Mouse (Mus musculus) limb, embryonic 14.5 days (tissue): ENCODE data around the gene Csrp3. TPM values are rescaled to one million over a fixed set of nuclear protein-coding genes. Genes with fewer than 3 reads are reported as not detected.

Experiments used
- ATAC-seq: fragments of 200-750 bp; cut with Nextera tagmentation; 2 replicates; pipeline ENCODE4 v1.8.0; 2017; ENCODE audit warnings: low read depth, moderate number of reproducible peaks, moderate TSS enrichment; ENCODE audit not compliant: low FRiP score
- DNase-seq: peaks from one replicate; pipeline ENCODE4 v3.0.0-alpha.2; 2015; ENCODE audit warnings: low spot score
- H3K27ac ChIP-seq: fragments of 300-500 bp; sonication (generic); replicated peaks from 2 replicates; pipeline ENCODE4 v1.5.1; 2014; ENCODE audit warnings: low read depth, mild to moderate bottlenecking, low read length, moderate library complexity, mixed read lengths
- H3K27me3 ChIP-seq: fragments of 300-500 bp; sonication (generic); 2 replicates; pipeline ENCODE4 v1.6.1; 2014; ENCODE audit warnings: low read length, mixed read lengths; ENCODE audit not compliant: control insufficient read depth, insufficient read depth
- H3K36me3 ChIP-seq: fragments of 300-500 bp; sonication (generic); 2 replicates; pipeline ENCODE4 v1.6.1; 2014; ENCODE audit warnings: mild to moderate bottlenecking, low read length, moderate library complexity, mixed read lengths; ENCODE audit not compliant: control insufficient read depth, insufficient read depth
- H3K4me1 ChIP-seq: fragments of 300-500 bp; sonication (generic); 2 replicates; pipeline ENCODE4 v1.6.1; 2014; ENCODE audit warnings: antibody characterized with exemption, low read length, mixed read lengths; ENCODE audit not compliant: control insufficient read depth, insufficient read depth
- H3K4me2 ChIP-seq: fragments of 300-500 bp; sonication (generic); replicated peaks from 2 replicates; pipeline ENCODE4 v1.6.1; 2014; ENCODE audit warnings: low read depth, mild to moderate bottlenecking, low read length, moderate library complexity; ENCODE audit not compliant: severe bottlenecking
- H3K4me3 ChIP-seq: fragments of 300-500 bp; sonication (generic); replicated peaks from 2 replicates; pipeline ENCODE4 v1.5.1; 2014; ENCODE audit warnings: low read length
- H3K9ac ChIP-seq: fragments of 300-500 bp; sonication (generic); 2 replicates; pipeline ENCODE4 v1.6.1; 2014; ENCODE audit warnings: mild to moderate bottlenecking, low read depth, low read length, moderate library complexity; ENCODE audit not compliant: severe bottlenecking
- H3K9me3 ChIP-seq: fragments of 300-500 bp; sonication (generic); 2 replicates; pipeline ENCODE4 v1.6.1; 2016; ENCODE audit warnings: low read length; ENCODE audit not compliant: control insufficient read depth
- POLR2A ChIP-seq: fragments of 200-500 bp; IDR thresholded peaks from 2 replicates; pipeline ENCODE4 v1.8.0; 2012; ENCODE audit warnings: inconsistent platforms, mild to moderate bottlenecking, moderate library complexity, borderline replicate concordance; ENCODE audit not compliant: insufficient read depth, insufficient read length; ENCODE audit errors: extremely low read depth
- WGBS: fragments of 180-500 bp; shearing (Covaris S2); extraction: QIAGEN DNeasy Blood & Tissue Kit; methylation state at CpG from one replicate; pipeline ENCODE4 v1.1.7; 2014; 5-methylcytosine and 5-hydroxymethylcytosine counted together
- polyA plus RNA-seq, 2 experiments: library from polyadenylated mRNA; depleted of rRNA in 1 of 2; stranded (reverse) in 1 of 2; unstranded in 1 of 2; fragments of >200 nt; fragmentation: Nextera tagmentation in 1 of 2; extraction: Ambion mirVana in 1 of 2; gene quantifications; 2 replicates each; pipeline versions ENCODE4 v1.2.1 to v1.2.3; 2012 to 2014

The Csrp3 gene
- polyA plus RNA-seq, 2 experiments, result 18.2 to 71.9 TPM

DNA sequence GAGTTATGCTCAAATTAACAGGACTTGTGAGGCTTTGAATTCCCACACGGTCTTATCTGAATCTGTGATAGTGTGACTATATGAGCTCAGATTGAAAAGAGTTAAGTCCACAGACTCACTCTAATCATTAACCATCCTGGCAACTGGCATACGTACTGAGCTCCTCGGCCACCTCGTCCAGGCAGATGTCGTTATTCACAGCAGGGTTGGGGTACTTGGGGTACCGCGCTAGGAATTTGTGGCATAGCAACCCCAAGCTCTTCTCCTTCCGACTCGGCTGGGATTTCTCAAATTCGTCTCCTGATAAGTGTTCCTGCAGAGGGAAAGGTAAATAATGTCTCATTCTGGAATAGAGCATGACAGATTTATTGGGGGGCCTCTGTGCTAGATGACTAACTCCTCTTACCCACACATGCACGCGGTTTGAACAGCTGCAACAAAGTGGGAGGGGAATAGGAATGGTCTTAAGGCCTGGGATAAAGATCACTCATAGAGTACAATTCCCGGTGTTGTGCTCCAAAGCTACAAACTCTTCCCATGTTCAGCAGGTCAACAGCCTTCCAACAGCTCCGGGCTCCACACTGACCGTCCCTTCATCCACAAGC lies 30.1 kb upstream of the Csrp3 start:
- Histone ChIP-seq H3K4me3 (no peak overlapping the region), H3K9ac (no peak overlapping the region), H3K4me2 (0 out of 2 replicates have a peak overlapping the region, but pooled peaks have one; percentile 7), H3K27ac (no peak overlapping the region), H3K9me3 (no peaks in the 10 kb centered on the region), H3K4me1 (peaks cover 20% of the 10 kb centered on the region), H3K36me3 (peaks cover 43% of the 10 kb centered on the region), H3K27me3 (no peaks in the 10 kb centered on the region)
- TF ChIP-seq POLR2A, result no peak
- 59% methylated on average over 15 of the region's 15 CpGs for WGBS
- no peak for DNase-seq
- no peak for ATAC-seq

DNA sequence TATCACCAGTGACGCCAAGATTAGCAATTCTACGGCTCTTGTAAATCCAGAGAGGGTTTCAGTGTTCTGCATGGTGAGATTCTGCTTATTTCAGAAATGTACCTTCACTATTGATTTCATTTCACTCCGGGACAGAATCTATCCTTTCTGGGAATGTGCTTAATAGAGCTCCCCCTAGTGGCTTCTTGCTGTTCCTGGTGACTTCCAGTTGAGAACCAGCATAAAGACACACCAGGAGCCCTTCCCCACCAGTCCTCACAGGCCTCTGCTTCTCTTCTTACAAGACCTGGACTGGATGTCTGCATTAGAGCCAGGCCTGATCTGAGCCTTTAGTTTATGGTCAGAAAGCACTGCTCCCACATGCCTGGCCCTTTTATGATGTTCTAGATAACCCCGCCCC lies 28.7 kb upstream of the Csrp3 start:
- H3K9ac ChIP-seq, result no peak overlapping the region
- TF ChIP-seq POLR2A, result no peak
- WGBS, result 68% methylated on average over 4 of the region's 4 CpGs
- H3K36me3 ChIP-seq, result peaks cover 56% of the 10 kb centered on the region
- DNase-seq (peak; percentile 83), ATAC-seq (no peak)
- no peak overlapping the region for H3K27ac ChIP-seq
- no peak overlapping the region for H3K4me3 ChIP-seq
- no peaks in the 10 kb centered on the region for H3K27me3 ChIP-seq
- H3K9me3 ChIP-seq, result no peaks in the 10 kb centered on the region
- peaks cover 13% of the 10 kb centered on the region for H3K4me1 ChIP-seq
- H3K4me2 ChIP-seq, result no peak overlapping the region

DNA sequence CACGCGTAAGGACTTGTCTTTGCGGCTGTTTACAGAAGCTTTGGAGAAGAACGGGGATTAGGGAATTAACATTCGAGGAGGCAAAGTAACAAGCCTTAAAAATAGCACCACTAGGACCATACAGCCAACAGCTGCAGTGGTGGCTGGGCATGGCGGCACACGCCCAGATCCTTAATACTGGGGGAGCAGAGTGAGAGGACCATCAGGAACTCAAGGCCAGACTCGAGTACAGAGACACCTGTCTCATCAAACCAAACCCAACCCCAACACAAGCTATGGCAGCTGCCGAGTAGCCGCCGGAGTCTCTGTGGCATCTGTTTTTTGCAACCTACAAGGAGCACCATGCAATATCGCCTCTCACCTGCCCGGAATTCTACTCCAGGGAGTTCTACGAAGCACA lies 27.3 kb upstream of the Csrp3 start:
- H3K4me3 ChIP-seq, result no peak overlapping the region
- no peak for TF ChIP-seq POLR2A
- H3K4me2 ChIP-seq, result no peak overlapping the region
- no peak overlapping the region for H3K27ac ChIP-seq
- WGBS, result 90% methylated on average over 14 of the region's 14 CpGs
- peaks cover 71% of the 10 kb centered on the region for H3K36me3 ChIP-seq
- no peaks in the 10 kb centered on the region for H3K27me3 ChIP-seq
- H3K9me3 ChIP-seq, result no peaks in the 10 kb centered on the region
- peaks cover 11% of the 10 kb centered on the region for H3K4me1 ChIP-seq
- peak; percentile 68 for ATAC-seq
- DNase-seq, result no peak
- H3K9ac ChIP-seq, result no peak overlapping the region

DNA sequence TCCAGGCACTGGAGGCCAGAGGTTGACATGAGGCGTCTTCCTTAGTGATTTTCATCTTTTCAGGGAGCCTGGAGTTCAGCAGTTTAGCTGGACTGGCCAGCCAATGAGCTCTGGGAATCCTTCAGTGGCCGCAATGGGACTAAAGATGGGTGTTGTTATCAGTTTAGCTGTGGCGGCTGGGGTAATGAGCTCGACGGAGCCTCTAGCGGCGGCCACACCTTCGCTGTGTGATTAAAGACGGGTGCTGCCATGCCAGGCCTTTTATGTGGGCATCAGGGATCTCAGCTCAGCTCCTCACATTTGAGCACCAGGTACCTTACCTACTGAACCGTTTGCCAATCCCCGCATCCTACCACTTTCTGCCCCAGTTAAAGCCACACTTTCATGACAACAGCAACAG lies 23.5 kb upstream of the Csrp3 start:
- H3K36me3 ChIP-seq, result peaks cover 94% of the 10 kb centered on the region
- 91% methylated on average over 11 of the region's 11 CpGs for WGBS

DNA sequence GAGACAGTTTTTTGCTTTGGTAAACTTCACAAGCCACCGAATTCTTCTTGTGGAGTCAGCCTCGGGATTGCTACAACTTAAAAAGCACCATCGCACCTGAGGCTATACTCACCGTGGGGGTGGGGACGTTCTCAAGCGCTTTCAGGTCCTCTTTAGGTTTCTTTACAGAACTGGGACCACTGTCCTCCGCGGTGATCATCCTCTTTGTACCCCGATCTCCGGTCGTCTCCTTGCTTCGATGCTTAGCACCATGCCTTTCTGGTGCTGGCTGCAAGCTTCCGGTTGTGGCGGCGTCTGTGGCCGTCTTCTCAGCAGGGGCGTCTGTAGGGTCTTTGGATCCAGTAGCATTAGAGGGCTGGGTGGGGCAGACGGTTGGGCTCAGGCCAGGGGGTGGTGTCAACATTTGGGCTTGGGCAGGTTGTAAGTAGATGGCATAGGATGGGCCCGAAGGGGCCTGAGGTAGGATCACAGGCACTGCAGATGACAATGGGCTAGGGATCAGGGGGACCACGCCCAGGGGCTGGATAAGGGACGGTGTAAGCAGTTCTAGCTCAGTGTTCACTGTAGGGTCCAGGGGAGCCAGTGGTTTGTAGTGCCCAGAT lies 22.8 kb upstream of the Csrp3 start:
- Histone ChIP-seq H3K4me3 (no peak overlapping the region), H3K36me3 (peaks cover 94% of the 10 kb centered on the region), H3K4me2 (no peak overlapping the region), H3K9ac (no peak overlapping the region), H3K27ac (no peak overlapping the region), H3K4me1 (no peaks in the 10 kb centered on the region), H3K9me3 (no peaks in the 10 kb centered on the region), H3K27me3 (no peaks in the 10 kb centered on the region)
- WGBS, result 93% methylated on average over 21 of the region's 21 CpGs
- ATAC-seq (no peak), DNase-seq (no peak)
- TF ChIP-seq POLR2A, result no peak

More for the DNA sequence above, 23.5 kb upstream of the Csrp3 start:
- ATAC-seq (no peak), DNase-seq (no peak)
- no peak for TF ChIP-seq POLR2A
- no peak overlapping the region for H3K27ac ChIP-seq
- no peak overlapping the region for H3K4me3 ChIP-seq
- no peaks in the 10 kb centered on the region for H3K4me1 ChIP-seq
- no peaks in the 10 kb centered on the region for H3K9me3 ChIP-seq
- H3K27me3 ChIP-seq, result no peaks in the 10 kb centered on the region
- no peak overlapping the region for H3K9ac ChIP-seq
- H3K4me2 ChIP-seq, result no peak overlapping the region
